Mouse (Mus musculus): Measurements from ENCODE around the gene Cdh4. TPM values are rescaled to one million over a fixed set of nuclear protein-coding genes. Genes with fewer than 3 reads are reported as not detected.

Gene Cdh4
- polyA plus RNA-seq, 1 experiment from 2014 or later = 39.6 TPM

GRCm38 (mm10) chr2:179600347-179600746 is 158.1 kb downstream of the Cdh4 start:
- H3K36me3 ChIP-seq = no peaks in the 10 kb centered on the region
- H3K4me3 ChIP-seq (replicated peaks) = no peak overlapping the region
- WGBS = 89% methylated on average over 2 of the region's 2 CpGs
- H3K9me3 ChIP-seq (replicated peaks) = no peaks in the 10 kb centered on the region
- H3K27ac ChIP-seq (replicated peaks) = no peak overlapping the region
- no peak overlapping the region for H3K9ac ChIP-seq (replicated peaks)
- H3K4me2 ChIP-seq = no peak overlapping the region
- no peaks in the 10 kb centered on the region; the same call in 1 of the 2 replicates for H3K27me3 ChIP-seq (replicated peaks)
- peaks cover 7% of the 10 kb centered on the region for H3K4me1 ChIP-seq
- no peak for ATAC-seq (ENCODE audit: low FRiP score)

DNA sequence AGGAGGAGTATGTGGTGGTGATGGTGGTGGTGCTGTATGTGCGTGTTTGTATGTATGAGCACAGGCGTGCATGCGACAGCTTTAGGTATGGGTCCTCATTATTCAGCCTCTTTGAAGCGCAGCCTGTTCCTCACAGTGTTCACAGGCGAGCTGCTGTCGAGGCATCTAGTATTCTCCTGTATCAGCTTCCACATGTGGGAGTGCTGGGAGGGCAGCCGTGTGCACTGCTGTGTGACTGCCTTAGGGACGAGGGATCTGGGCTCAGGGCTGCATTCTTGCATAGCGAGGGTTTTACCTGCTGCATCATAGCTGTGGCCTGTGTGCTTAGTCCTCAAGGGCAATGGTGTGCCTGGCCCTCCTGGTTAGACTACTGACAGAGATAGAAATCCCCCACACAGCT is 158.9 kb downstream of the Cdh4 start:
- Histone ChIP-seq H3K4me2 (no peak overlapping the region), H3K27me3 (replicated peaks) (no peaks in the 10 kb centered on the region; the same call in 1 of the 2 replicates), H3K9me3 (replicated peaks) (no peaks in the 10 kb centered on the region), H3K4me3 (replicated peaks) (no peak overlapping the region), H3K9ac (replicated peaks) (no peak overlapping the region), H3K36me3 (no peaks in the 10 kb centered on the region), H3K27ac (replicated peaks) (no peak overlapping the region), H3K4me1 (peaks cover 9% of the 10 kb centered on the region)
- no peak for ATAC-seq (ENCODE audit: low FRiP score)
- 88% methylated on average over 9 of the region's 9 CpGs for WGBS

GRCm38 (mm10) chr2:179604746-179605145 is 162.5 kb downstream of the Cdh4 start:
- no peaks in the 10 kb centered on the region for H3K9me3 ChIP-seq (replicated peaks)
- H3K27me3 ChIP-seq (replicated peaks) = no peaks in the 10 kb centered on the region
- ATAC-seq (ENCODE audit: low FRiP score) = no peak
- 71% methylated on average over 3 of the region's 3 CpGs for WGBS
- peaks cover 7% of the 10 kb centered on the region; the same call in 1 of the 2 replicates for H3K4me1 ChIP-seq
- H3K4me2 ChIP-seq = no peak overlapping the region
- H3K9ac ChIP-seq (replicated peaks) = no peak overlapping the region
- H3K4me3 ChIP-seq (replicated peaks) = no peak overlapping the region
- no peak overlapping the region for H3K27ac ChIP-seq (replicated peaks)
- no peaks in the 10 kb centered on the region for H3K36me3 ChIP-seq

DNA sequence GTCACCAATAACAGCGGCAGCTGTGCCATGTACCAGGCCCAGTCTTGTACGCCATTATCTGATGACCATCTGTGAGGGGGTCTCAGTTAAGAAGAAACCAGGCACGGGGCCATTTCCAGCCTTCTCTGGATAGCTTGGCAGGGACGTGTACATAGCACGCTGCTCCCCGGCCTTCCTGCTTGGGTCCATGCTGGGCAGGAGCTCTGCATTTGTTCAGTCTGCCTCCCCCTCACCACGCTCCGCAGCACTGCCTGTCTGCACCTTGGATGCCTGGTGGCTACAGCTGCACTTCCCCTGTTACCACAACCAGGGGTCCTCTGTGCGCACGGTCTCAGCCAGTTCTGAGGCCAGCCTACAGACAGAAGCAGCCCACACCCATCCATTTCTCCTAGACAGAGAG is 163.0 kb downstream of the Cdh4 start:
- ATAC-seq (ENCODE audit: low FRiP score) = peak; percentile 51; the same call in 1 of the 2 replicates
- no peaks in the 10 kb centered on the region for H3K36me3 ChIP-seq
- 0 out of 2 replicates have a peak overlapping the region, but pooled peaks have one; percentile 41 for H3K27ac ChIP-seq (replicated peaks)

GRCm38 (mm10) chr2:179606341-179606740 is 164.1 kb downstream of the Cdh4 start:
- no peaks in the 10 kb centered on the region for H3K9me3 ChIP-seq (replicated peaks)
- no peak for ATAC-seq (ENCODE audit: low FRiP score)
- H3K27me3 ChIP-seq (replicated peaks) = no peaks in the 10 kb centered on the region
- peaks cover 7% of the 10 kb centered on the region; the same call in 1 of the 2 replicates for H3K4me1 ChIP-seq
- no peak overlapping the region for H3K4me3 ChIP-seq (replicated peaks)
- 85% methylated on average over 2 of the region's 2 CpGs for WGBS
- no peak overlapping the region for H3K4me2 ChIP-seq
- no peak overlapping the region for H3K9ac ChIP-seq (replicated peaks)
- H3K36me3 ChIP-seq = no peaks in the 10 kb centered on the region
- no peak overlapping the region for H3K27ac ChIP-seq (replicated peaks)

More for the DNA sequence above, 163.0 kb downstream of the Cdh4 start:
- 71% methylated on average over 10 of the region's 10 CpGs for WGBS
- H3K4me2 ChIP-seq = no peak overlapping the region
- no peak overlapping the region for H3K4me3 ChIP-seq (replicated peaks)
- no peaks in the 10 kb centered on the region for H3K27me3 ChIP-seq (replicated peaks)
- peaks cover 7% of the 10 kb centered on the region; the same call in 1 of the 2 replicates for H3K4me1 ChIP-seq
- no peak overlapping the region for H3K9ac ChIP-seq (replicated peaks)
- no peaks in the 10 kb centered on the region for H3K9me3 ChIP-seq (replicated peaks)

DNA sequence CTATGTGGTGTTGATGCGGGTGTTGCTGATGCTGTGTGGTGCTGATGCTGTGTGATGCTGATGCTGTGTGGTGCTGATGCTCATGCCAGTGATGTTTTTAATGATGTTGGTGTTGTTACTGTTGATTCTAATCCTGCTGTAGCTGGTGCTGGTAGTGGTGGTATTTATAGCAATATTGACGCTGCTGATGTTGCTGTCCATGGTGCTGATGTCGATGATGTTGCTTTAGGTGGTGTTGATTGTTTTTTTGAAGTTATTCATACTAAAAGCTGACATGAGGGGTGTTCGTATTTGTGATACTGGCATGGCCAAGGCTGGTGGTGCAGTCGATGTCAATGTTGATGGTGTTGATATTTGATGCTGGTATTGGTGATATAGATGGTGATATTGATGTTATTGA is 173.7 kb downstream of the Cdh4 start:
- 64% methylated on average over 5 of the region's 5 CpGs for WGBS
- no peak overlapping the region for H3K4me3 ChIP-seq (replicated peaks)
- no peak overlapping the region for H3K4me2 ChIP-seq
- H3K9ac ChIP-seq (replicated peaks) = no peak overlapping the region
- no peaks in the 10 kb centered on the region for H3K36me3 ChIP-seq
- H3K27me3 ChIP-seq (replicated peaks) = no peaks in the 10 kb centered on the region
- no peak for ATAC-seq (ENCODE audit: low FRiP score)
- H3K9me3 ChIP-seq (replicated peaks) = no peaks in the 10 kb centered on the region
- H3K4me1 ChIP-seq = no peaks in the 10 kb centered on the region
- no peak overlapping the region for H3K27ac ChIP-seq (replicated peaks)

DNA sequence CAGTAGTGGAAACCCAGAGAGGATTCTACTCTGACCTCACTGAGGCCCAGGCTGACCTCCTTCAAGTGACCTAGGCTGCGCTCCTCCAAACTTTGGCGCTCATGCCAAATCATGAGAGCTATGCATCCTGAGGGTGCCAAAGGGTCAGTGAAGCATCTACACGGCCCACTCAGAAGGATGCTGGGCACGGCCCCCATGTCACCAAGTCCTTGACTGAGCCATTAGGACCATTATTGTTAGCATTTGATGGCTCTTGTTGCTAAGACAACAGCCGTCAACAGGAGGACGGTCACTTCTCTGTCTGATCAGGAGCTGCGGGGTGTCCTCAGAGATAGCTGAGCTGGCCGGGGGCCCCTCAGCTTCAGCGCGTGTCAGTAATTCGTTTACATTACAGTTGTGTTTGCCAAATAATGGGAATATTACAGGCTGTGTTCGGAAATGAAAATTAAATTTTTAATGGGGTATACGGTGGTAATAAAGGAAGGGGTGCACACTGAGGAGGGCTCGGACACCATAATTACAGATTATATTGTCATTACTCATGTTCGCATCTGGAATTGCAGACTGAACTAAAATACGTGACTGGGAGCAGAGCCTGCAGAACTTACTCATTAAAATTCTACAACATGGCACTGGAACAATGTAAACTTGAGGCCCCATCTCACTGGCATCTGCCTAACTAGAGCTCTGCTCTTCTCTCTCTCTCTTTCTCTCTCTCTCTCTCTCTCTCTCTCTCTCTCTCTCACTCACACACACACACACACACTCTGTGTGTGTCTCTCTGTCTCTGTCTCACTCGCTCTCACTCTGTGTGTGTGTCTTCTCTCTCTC is 181.6 kb downstream of the Cdh4 start:
- Histone ChIP-seq H3K4me3 (replicated peaks) (no peak overlapping the region), H3K4me2 (no peak overlapping the region), H3K9ac (replicated peaks) (no peak overlapping the region), H3K4me1 (peaks cover 8% of the 10 kb centered on the region), H3K27me3 (replicated peaks) (no peaks in the 10 kb centered on the region), H3K36me3 (no peaks in the 10 kb centered on the region), H3K27ac (replicated peaks) (no peak overlapping the region), H3K9me3 (replicated peaks) (no peaks in the 10 kb centered on the region)
- WGBS = 37% methylated on average over 17 of the region's 17 CpGs
- ATAC-seq (ENCODE audit: low FRiP score) = peak; percentile 53; the same call in 1 of the 2 replicates

- Histone ChIP-seq H3K4me3 (replicated peaks) (no peak overlapping the region), H3K36me3 (no peaks in the 10 kb centered on the region), H3K4me1 (peaks cover 8% of the 10 kb centered on the region), H3K27ac (replicated peaks) (no peak overlapping the region), H3K9me3 (replicated peaks) (no peaks in the 10 kb centered on the region), H3K4me2 (no peak overlapping the region), H3K9ac (replicated peaks) (no peak overlapping the region), H3K27me3 (replicated peaks) (no peaks in the 10 kb centered on the region)
- WGBS = 90% methylated on average over 2 of the region's 2 CpGs
- ATAC-seq (ENCODE audit: low FRiP score) = no peak
These were observed 185.3 kb downstream of the Cdh4 start for GRCm38 (mm10) chr2:179627563-179627962.

DNA sequence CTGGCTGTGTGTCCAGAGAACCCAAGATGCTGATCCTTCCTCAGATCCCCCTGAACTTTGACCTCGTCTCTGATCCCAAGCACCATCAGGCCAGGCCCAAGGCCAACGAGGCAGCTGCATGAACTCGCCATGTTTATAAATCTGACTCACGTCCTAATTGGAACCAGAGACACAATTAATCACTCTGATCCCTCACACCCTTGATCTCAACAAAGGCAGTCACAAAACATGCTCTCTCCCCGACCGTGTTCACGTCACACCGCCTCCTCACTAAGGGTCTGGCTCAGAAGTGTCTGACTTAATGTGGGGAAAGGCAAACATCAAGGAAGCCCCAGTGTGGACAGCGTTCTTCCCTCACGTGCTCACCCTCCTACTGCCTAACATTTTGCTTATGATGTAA is 188.5 kb downstream of the Cdh4 start:
- Histone ChIP-seq H3K4me1 (peaks cover 10% of the 10 kb centered on the region; the same call in 1 of the 2 replicates), H3K27me3 (replicated peaks) (no peaks in the 10 kb centered on the region), H3K27ac (replicated peaks) (no peak overlapping the region), H3K9ac (replicated peaks) (no peak overlapping the region), H3K4me3 (replicated peaks) (no peak overlapping the region), H3K4me2 (no peak overlapping the region), H3K9me3 (replicated peaks) (no peaks in the 10 kb centered on the region), H3K36me3 (no peaks in the 10 kb centered on the region)
- ATAC-seq (ENCODE audit: low FRiP score) = no peak
- WGBS = 43% methylated on average over 10 of the region's 10 CpGs

- no peak for ATAC-seq (ENCODE audit: low FRiP score)
- Histone ChIP-seq H3K27ac (replicated peaks) (no peak overlapping the region), H3K36me3 (no peaks in the 10 kb centered on the region), H3K4me3 (replicated peaks) (no peak overlapping the region), H3K27me3 (replicated peaks) (no peaks in the 10 kb centered on the region), H3K9me3 (replicated peaks) (no peaks in the 10 kb centered on the region), H3K4me1 (0 out of 2 replicates have a peak, but pooled peaks cover 2% of the 10 kb centered on the region), H3K4me2 (no peak overlapping the region), H3K9ac (replicated peaks) (no peak overlapping the region)
- WGBS = 89% methylated on average over 15 of the region's 15 CpGs
These were observed 198.5 kb downstream of the Cdh4 start for GRCm38 (mm10) chr2:179640576-179641301.

DNA sequence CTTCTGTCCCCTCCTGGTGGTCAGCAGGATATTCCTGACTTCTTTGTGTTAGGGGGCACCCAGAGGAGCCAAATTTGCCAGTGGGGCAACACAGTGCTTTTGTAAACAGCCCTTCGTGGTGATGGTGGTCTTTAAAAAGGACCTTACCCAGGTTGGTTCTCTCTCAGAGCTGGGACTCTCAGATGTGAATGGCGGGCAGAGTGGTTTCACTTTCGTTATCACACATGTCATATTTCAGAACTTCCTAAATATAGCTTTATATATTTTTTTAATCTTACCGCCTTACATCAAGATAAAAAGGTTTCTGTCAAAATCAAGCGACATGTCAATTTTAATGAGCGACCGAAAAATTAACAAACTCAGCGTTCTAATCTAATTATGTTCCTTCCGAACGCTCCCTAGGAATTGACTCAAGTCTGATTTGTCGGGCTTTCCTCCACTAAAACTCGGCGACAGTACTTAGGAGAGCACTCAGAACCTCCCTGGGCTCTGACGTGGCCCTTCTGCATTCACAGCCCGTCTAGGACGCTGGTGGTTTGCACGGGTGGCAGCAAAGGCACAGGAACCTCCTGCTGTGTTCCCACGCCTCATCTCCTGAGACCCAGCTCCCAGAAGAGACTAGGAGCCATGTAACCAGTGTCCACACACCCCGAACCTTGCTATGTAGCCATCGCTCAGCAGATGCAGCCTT is 206.5 kb downstream of the Cdh4 start:
- H3K9me3 ChIP-seq (replicated peaks) = no peaks in the 10 kb centered on the region
- no peak overlapping the region for H3K4me2 ChIP-seq
- 80% methylated on average over 20 of the region's 20 CpGs for WGBS
- H3K4me1 ChIP-seq = peaks cover 24% of the 10 kb centered on the region
- H3K36me3 ChIP-seq = no peaks in the 10 kb centered on the region
- H3K9ac ChIP-seq (replicated peaks) = no peak overlapping the region
- H3K27ac ChIP-seq (replicated peaks) = no peak overlapping the region
- no peak for ATAC-seq (ENCODE audit: low FRiP score)
- H3K4me3 ChIP-seq (replicated peaks) = no peak overlapping the region
- no peaks in the 10 kb centered on the region for H3K27me3 ChIP-seq (replicated peaks)

All from neural tube, embryonic 15.5 days (tissue).